Mouse (Mus musculus): ENCODE results near the gene Zfp595. TPM values are rescaled to one million over a fixed set of nuclear protein-coding genes. Genes with fewer than 3 reads are reported as not detected.
"Not testable (repeated sequence)": the region's sequence is repeated elsewhere in the genome, so short reads cannot be mapped to it uniquely, and the experiment has no call there.

Zfp595 gene
- polyA plus RNA-seq, 1 experiment from 2014 or later, result 0.86 TPM

DNA sequence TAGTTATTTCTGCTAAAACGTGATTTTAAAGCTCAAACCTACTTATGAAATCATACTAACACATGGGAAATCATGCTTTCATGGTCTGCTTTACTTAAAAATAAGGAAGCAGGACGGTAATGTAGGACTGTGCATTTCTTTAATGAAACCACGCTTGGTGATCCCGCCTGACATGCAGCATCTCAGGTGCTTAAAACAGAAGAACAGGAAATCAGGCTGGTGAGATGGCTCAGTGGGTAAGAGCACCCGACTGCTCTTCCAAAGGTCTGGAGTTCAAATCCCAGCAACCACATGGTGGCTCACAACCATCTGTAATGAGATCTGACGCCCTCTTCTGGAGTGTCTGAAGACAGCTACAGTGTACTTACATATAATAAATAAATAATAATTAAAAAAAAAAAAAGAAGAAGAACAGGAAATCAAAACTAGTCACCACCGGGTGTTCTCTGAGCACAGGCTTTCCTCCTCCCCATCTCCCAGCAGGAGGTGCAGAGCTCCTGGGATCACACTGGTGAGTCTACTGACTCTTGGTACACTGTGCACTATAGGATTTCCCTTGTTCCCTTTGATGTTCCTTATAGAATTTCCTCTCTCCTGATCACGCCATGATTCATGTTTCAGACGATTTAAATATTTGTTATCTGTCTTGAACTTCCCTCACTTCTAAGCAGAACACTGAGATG, 62.8 kb downstream of the Zfp595 start:
- H3K36me3 ChIP-seq; H3K27me3 ChIP-seq; H3K9me3 ChIP-seq (replicated peaks); DNase-seq; H3K27ac ChIP-seq: not testable (repeated sequence)
- 29% methylated on average over 8 of the region's 9 CpGs for WGBS (ENCODE audit: insufficient replicate concordance)
- H3K4me1 ChIP-seq (replicated peaks), result peaks cover 11% of the 10 kb centered on the region
- peak; percentile 35 for ATAC-seq (ENCODE audit: low read depth)
- peak overlapping the region; percentile 78 for H3K4me3 ChIP-seq (replicated peaks)
- peak overlapping the region; percentile 75 for H3K4me2 ChIP-seq
- H3K9ac ChIP-seq, result peak overlapping the region; percentile 75

GRCm38 (mm10) chr13:67268568-67269369, 63.6 kb downstream of the Zfp595 start:
- DNase-seq (peak; percentile 60), ATAC-seq (ENCODE audit: low read depth) (peak; percentile 98)
- Histone ChIP-seq H3K4me2 (peak overlapping the region; percentile 75), H3K36me3 (0 out of 2 replicates have a peak, but pooled peaks cover 3% of the 10 kb centered on the region), H3K27me3 (no peaks in the 10 kb centered on the region), H3K9me3 (replicated peaks) (peaks cover 5% of the 10 kb centered on the region; the same call in 1 of the 2 replicates), H3K4me1 (replicated peaks) (peaks cover 11% of the 10 kb centered on the region), H3K4me3 (replicated peaks) (peak overlapping the region; percentile 78), H3K9ac (peak overlapping the region; percentile 75), H3K27ac (no peak overlapping the region; the same call in 1 of the 2 replicates)
- 8% methylated on average over 18 of the region's 18 CpGs for WGBS (ENCODE audit: insufficient replicate concordance)

Other genes starting within 250 kb of the Zfp595 start
- gene Zfp708, start 234.6 kb downstream of the Zfp595 start, polyA plus RNA-seq (2015; fragmentation: Nextera tagmentation; extraction: Ambion mirVana), result 0.93 and 1.3 TPM in 2 replicates
- gene Gm28557, start 224.0 kb downstream of the Zfp595 start, polyA plus RNA-seq (2015; fragmentation: Nextera tagmentation; extraction: Ambion mirVana), result 1.4 and 1.7 TPM in 2 replicates
- gene Rslcan18, start 216.3 kb downstream of the Zfp595 start, polyA plus RNA-seq (2015; fragmentation: Nextera tagmentation; extraction: Ambion mirVana), result 0.13 TPM in 2 replicates
- gene Zfp759, start 210.9 kb downstream of the Zfp595 start, polyA plus RNA-seq (2015; fragmentation: Nextera tagmentation; extraction: Ambion mirVana), result 0.50 and 0.82 TPM in 2 replicates
- 1.7 and 1.9 TPM in 2 replicates for gene Rsl1, start 159.4 kb downstream of the Zfp595 start, polyA plus RNA-seq (2015; fragmentation: Nextera tagmentation; extraction: Ambion mirVana)
- 0.43 and 0.46 TPM in 2 replicates for gene Zfp455, start 138.1 kb downstream of the Zfp595 start, polyA plus RNA-seq (2015; fragmentation: Nextera tagmentation; extraction: Ambion mirVana)
- 0.41 and 0.46 TPM in 2 replicates for gene Zfp458, start 54.1 kb downstream of the Zfp595 start, polyA plus RNA-seq (2015; fragmentation: Nextera tagmentation; extraction: Ambion mirVana)
- gene Zfp457, start 26.1 kb downstream of the Zfp595 start, polyA plus RNA-seq (2015; fragmentation: Nextera tagmentation; extraction: Ambion mirVana), result 0.10 and 0.14 TPM in 2 replicates
- gene Gm28044, start 28.0 kb upstream of the Zfp595 start, polyA plus RNA-seq (2015; fragmentation: Nextera tagmentation; extraction: Ambion mirVana), result 0.30 and 0.63 TPM in 2 replicates
- 0.61 and 0.79 TPM in 2 replicates for gene Zfp953, start 28.0 kb upstream of the Zfp595 start, polyA plus RNA-seq (2015; fragmentation: Nextera tagmentation; extraction: Ambion mirVana)
- gene Gm28041, start 43.2 kb upstream of the Zfp595 start, polyA plus RNA-seq (2015; fragmentation: Nextera tagmentation; extraction: Ambion mirVana), result 0.27 TPM in 1 of 2 replicates, not detected in the other
- gene Zfp456, start 43.2 kb upstream of the Zfp595 start, polyA plus RNA-seq (2015; fragmentation: Nextera tagmentation; extraction: Ambion mirVana), result 0.48 and 0.61 TPM in 2 replicates
- gene Zfp429, start 67.2 kb upstream of the Zfp595 start, polyA plus RNA-seq (2015; fragmentation: Nextera tagmentation; extraction: Ambion mirVana), result 1.7 and 1.9 TPM in 2 replicates
- 0.13 and 0.18 TPM in 2 replicates for gene Zfp459, start 88.8 kb upstream of the Zfp595 start, polyA plus RNA-seq (2015; fragmentation: Nextera tagmentation; extraction: Ambion mirVana)
- gene Zfp874a, start 119.1 kb upstream of the Zfp595 start, polyA plus RNA-seq (2015; fragmentation: Nextera tagmentation; extraction: Ambion mirVana), result 5.2 and 6.4 TPM in 2 replicates
- 3.3 and 3.8 TPM in 2 replicates for gene Zfp874b, start 151.7 kb upstream of the Zfp595 start, polyA plus RNA-seq (2015; fragmentation: Nextera tagmentation; extraction: Ambion mirVana)
- gene Zfp58, start 168.0 kb upstream of the Zfp595 start, polyA plus RNA-seq (2015; fragmentation: Nextera tagmentation; extraction: Ambion mirVana), result 3.1 and 3.3 TPM in 2 replicates
- gene Gm26965, start 193.6 kb upstream of the Zfp595 start, polyA plus RNA-seq (2015; fragmentation: Nextera tagmentation; extraction: Ambion mirVana), result not detected in 2 replicates
- 8.4 and 9.1 TPM in 2 replicates for gene Zfp87, start 193.6 kb upstream of the Zfp595 start, polyA plus RNA-seq (2015; fragmentation: Nextera tagmentation; extraction: Ambion mirVana)
- 5.1 and 5.9 TPM in 2 replicates for gene Zfp748, start 221.3 kb upstream of the Zfp595 start, polyA plus RNA-seq (2015; fragmentation: Nextera tagmentation; extraction: Ambion mirVana)